Mouse (Mus musculus): Measurements from ENCODE around the gene Slco3a1. TPM values are rescaled to one million over a fixed set of nuclear protein-coding genes. Genes with fewer than 3 reads are reported as not detected.

The Slco3a1 gene
- polyA plus RNA-seq, 1 experiment from 2014 or later: 6.7 TPM

DNA sequence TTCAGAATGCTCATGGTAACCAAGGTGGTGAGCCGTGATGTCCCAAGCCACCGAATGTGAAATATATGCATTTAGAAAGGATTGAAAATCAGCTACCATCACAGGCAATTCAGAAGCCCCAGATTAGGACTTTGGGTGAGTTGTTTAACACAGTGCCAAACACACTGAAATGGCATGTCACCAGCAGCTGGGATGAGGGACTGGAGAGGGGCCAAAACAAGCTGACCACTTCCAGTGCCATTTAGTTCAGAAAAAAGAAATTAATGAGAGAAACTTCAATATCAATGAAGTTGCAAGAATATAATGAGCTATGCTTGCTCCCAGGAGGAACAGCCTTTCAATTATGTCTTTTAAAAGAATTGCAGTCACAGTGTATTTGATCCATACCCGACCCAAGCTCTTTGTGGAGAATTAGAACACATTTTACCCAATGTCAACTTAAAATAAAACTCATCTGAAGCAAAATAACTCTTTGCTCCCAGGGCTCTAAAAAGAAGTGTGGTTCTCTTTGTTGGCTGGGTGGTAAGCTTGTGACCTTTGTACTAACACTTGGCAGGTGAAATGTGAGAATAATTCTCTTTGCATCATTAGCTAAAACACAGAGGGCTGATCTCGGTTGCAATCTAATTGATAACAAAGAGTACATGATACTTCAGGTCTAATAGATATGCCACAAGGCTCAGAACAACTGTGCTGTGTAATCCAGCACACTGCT is 56.2 kb downstream of the Slco3a1 start:
- Histone ChIP-seq H3K27ac (ENCODE audit: low read length) (no peak overlapping the region), H3K4me2 (ENCODE audit: low read depth, low read length) (no peak overlapping the region), H3K4me1 (ENCODE audit: control insufficient read depth, insufficient read depth, low read length) (no peaks in the 10 kb centered on the region), H3K4me3 (ENCODE audit: low read length) (no peak overlapping the region), H3K36me3 (ENCODE audit: control insufficient read depth, insufficient read depth, low read length) (no peaks in the 10 kb centered on the region), H3K27me3 (replicated peaks; ENCODE audit: control insufficient read depth, insufficient read depth, low read length) (no peaks in the 10 kb centered on the region), H3K9me3 (ENCODE audit: control insufficient read depth, low read length) (no peaks in the 10 kb centered on the region), H3K9ac (ENCODE audit: low read depth, low read length) (no peak overlapping the region)
- no peak for ATAC-seq
- 82% methylated on average over 4 of the region's 4 CpGs for WGBS

DNA sequence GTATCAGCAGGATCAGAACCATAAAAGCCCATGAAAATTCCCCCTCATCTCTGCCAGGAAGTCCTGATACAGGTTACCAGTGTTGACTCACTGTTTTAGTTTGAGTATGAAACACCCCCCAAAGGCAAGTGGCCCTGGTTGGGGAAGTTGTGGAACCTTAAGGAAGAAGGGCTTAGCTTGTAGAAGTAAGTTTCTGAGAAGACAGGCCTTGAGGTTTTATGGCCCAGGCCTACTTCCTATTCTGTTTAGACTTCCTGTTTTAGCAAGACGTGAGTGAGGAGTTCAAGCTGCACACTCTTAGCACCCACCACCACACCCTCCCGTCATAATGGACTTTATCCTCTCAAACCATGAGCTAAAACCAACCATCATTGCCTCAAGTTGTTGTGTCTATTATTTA is 57.4 kb downstream of the Slco3a1 start:
- Histone ChIP-seq H3K9ac (ENCODE audit: low read depth, low read length) (no peak overlapping the region), H3K4me1 (ENCODE audit: control insufficient read depth, insufficient read depth, low read length) (no peaks in the 10 kb centered on the region), H3K27me3 (replicated peaks; ENCODE audit: control insufficient read depth, insufficient read depth, low read length) (no peaks in the 10 kb centered on the region), H3K9me3 (ENCODE audit: control insufficient read depth, low read length) (no peaks in the 10 kb centered on the region), H3K4me2 (ENCODE audit: low read depth, low read length) (no peak overlapping the region), H3K36me3 (ENCODE audit: control insufficient read depth, insufficient read depth, low read length) (no peaks in the 10 kb centered on the region), H3K4me3 (ENCODE audit: low read length) (no peak overlapping the region), H3K27ac (ENCODE audit: low read length) (no peak overlapping the region)
- WGBS: 43% methylated on average over 2 of the region's 2 CpGs
- ATAC-seq: no peak

DNA sequence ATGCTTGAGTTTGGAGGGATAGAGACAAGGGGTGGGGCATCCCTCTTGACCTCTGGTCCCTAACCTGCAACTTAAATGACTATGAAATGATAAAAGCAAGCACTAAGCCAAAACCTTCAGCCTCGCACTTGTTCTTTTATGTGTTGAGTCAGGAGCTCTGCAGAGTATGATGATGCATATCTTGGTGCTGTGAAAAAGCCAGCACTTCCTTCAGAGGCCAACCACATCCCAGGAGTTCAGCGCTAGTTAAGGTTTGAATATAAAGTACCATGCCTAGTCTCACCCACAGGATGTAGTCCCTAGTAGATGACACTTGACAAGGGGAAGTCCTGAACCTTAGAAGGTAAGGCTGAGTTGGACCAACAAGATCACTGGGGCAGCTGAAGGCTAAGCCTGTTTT is 59.1 kb downstream of the Slco3a1 start:
- H3K27me3 ChIP-seq (replicated peaks; ENCODE audit: control insufficient read depth, insufficient read depth, low read length): no peaks in the 10 kb centered on the region
- H3K9me3 ChIP-seq (ENCODE audit: control insufficient read depth, low read length): no peaks in the 10 kb centered on the region
- H3K4me1 ChIP-seq (ENCODE audit: control insufficient read depth, insufficient read depth, low read length): no peaks in the 10 kb centered on the region
- no peak overlapping the region for H3K27ac ChIP-seq (ENCODE audit: low read length)
- no peaks in the 10 kb centered on the region for H3K36me3 ChIP-seq (ENCODE audit: control insufficient read depth, insufficient read depth, low read length)
- no peak overlapping the region for H3K4me2 ChIP-seq (ENCODE audit: low read depth, low read length)
- WGBS: 88% methylated on average over 2 of the region's 2 CpGs
- ATAC-seq: no peak
- no peak overlapping the region for H3K4me3 ChIP-seq (ENCODE audit: low read length)
- no peak overlapping the region for H3K9ac ChIP-seq (ENCODE audit: low read depth, low read length)

DNA sequence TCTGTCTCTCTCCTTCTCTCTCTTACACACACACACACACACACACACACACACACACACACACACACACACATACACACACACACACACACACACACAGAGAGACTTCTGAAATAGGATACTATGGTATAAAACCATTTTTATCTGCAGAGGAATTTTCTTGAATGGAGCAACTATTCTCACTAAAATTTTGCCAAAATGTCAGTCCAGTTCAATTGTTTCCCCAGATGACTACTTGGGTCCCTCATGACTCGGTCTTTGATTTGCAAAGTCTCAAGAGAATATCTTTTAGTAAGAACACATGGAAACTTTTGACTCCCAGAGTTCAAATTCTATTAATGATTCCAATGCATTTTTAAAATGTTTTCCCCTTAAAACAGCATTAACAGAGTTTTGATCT is 60.8 kb downstream of the Slco3a1 start:
- 87% methylated on average over 1 of the region's 1 CpGs for WGBS
- no peak for ATAC-seq

DNA sequence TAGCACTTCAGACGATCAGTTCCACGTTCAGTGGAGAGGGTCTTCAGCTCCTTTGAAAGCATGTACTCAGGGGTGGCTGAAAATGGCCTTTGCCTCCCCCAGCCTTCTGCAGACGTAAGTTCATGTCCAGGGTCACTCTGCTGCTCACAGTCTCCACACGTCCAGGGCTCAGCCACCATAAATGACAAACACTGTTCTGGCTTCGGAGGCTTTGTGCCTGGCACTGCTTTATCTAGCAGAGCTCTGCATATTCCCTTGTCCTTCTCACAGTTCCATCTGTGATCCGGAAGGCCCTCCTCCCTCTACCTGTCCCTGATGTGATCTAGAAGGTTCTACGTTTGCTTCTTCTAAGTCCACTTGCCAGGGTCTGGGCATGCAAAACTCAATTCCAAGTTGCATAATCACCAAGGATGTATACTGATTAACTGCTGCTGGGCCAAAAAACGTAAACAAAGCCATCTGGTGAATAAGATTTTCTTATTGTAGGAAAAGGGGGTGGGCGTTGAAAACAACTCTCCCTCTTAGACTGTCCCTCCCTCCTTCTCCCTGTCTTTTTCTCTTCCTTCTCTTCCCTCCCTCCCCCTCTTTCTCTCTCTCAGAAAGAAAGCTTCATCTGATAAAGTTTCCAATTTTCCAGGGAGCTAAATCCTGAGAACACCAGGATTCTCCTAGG is 62.8 kb downstream of the Slco3a1 start:
- no peak overlapping the region for H3K9ac ChIP-seq (ENCODE audit: low read depth, low read length)
- no peaks in the 10 kb centered on the region for H3K4me1 ChIP-seq (ENCODE audit: control insufficient read depth, insufficient read depth, low read length)
- H3K27me3 ChIP-seq (replicated peaks; ENCODE audit: control insufficient read depth, insufficient read depth, low read length): no peaks in the 10 kb centered on the region
- no peak overlapping the region for H3K27ac ChIP-seq (ENCODE audit: low read length)
- no peak for ATAC-seq
- no peak overlapping the region for H3K4me3 ChIP-seq (ENCODE audit: low read length)
- WGBS: 54% methylated on average over 9 of the region's 9 CpGs
- no peak overlapping the region for H3K4me2 ChIP-seq (ENCODE audit: low read depth, low read length)
- H3K9me3 ChIP-seq (ENCODE audit: control insufficient read depth, low read length): no peaks in the 10 kb centered on the region
- H3K36me3 ChIP-seq (ENCODE audit: control insufficient read depth, insufficient read depth, low read length): no peaks in the 10 kb centered on the region

More for the DNA sequence above, 60.8 kb downstream of the Slco3a1 start:
- H3K9ac ChIP-seq (ENCODE audit: low read depth, low read length): no peak overlapping the region
- H3K4me2 ChIP-seq (ENCODE audit: low read depth, low read length): no peak overlapping the region
- no peak overlapping the region for H3K4me3 ChIP-seq (ENCODE audit: low read length)
- H3K36me3 ChIP-seq (ENCODE audit: control insufficient read depth, insufficient read depth, low read length): no peaks in the 10 kb centered on the region
- no peaks in the 10 kb centered on the region for H3K9me3 ChIP-seq (ENCODE audit: control insufficient read depth, low read length)
- H3K27ac ChIP-seq (ENCODE audit: low read length): no peak overlapping the region
- H3K4me1 ChIP-seq (ENCODE audit: control insufficient read depth, insufficient read depth, low read length): no peaks in the 10 kb centered on the region
- H3K27me3 ChIP-seq (replicated peaks; ENCODE audit: control insufficient read depth, insufficient read depth, low read length): no peaks in the 10 kb centered on the region

DNA sequence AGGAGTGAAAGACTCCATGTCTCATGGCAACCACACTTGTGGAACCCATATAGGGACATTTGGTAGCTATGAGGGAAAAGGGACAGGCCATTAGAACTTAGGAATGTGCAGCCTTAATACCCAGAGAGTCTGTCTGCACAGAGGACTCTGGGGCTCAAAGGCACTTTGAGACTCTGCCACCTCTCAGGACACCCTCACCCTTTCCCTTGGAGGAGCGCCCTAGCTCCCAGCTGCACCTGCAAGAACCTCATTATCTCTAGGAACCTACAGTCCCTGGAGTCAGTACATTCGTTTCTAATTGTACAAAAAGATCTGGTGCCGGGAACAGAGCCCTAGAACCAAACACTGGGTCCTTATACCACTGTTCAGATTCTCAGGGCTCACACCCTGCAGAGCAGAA is 66.4 kb downstream of the Slco3a1 start:
- H3K9me3 ChIP-seq (ENCODE audit: control insufficient read depth, low read length): no peaks in the 10 kb centered on the region
- H3K36me3 ChIP-seq (ENCODE audit: control insufficient read depth, insufficient read depth, low read length): no peaks in the 10 kb centered on the region
- no peaks in the 10 kb centered on the region for H3K4me1 ChIP-seq (ENCODE audit: control insufficient read depth, insufficient read depth, low read length)
- no peak overlapping the region for H3K27ac ChIP-seq (ENCODE audit: low read length)
- H3K27me3 ChIP-seq (replicated peaks; ENCODE audit: control insufficient read depth, insufficient read depth, low read length): no peaks in the 10 kb centered on the region
- no peak overlapping the region for H3K9ac ChIP-seq (ENCODE audit: low read depth, low read length)
- WGBS: 85% methylated on average over 3 of the region's 3 CpGs
- H3K4me3 ChIP-seq (ENCODE audit: low read length): no peak overlapping the region
- ATAC-seq: no peak
- H3K4me2 ChIP-seq (ENCODE audit: low read depth, low read length): no peak overlapping the region

DNA sequence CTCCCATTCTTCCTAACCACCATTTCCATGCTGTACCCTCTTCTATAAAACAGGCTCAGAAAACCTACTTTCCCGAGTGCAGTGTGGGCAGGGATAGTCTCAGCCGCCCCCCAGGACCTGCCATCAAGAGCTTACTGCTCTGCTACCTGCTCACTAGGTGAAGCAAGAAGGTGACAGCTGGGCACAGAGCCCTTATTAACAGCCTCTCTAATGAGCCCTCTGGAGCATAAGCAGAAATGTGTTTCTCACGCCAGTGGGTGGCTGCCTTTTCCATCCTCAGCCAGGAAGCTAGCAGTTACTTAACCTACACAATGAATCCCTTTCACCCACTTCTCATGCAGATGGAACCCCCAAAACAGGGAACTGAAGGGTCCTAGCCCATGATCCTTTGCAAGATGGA is 66.9 kb downstream of the Slco3a1 start:
- Histone ChIP-seq H3K9ac (ENCODE audit: low read depth, low read length) (no peak overlapping the region), H3K27me3 (replicated peaks; ENCODE audit: control insufficient read depth, insufficient read depth, low read length) (no peaks in the 10 kb centered on the region), H3K4me3 (ENCODE audit: low read length) (no peak overlapping the region), H3K9me3 (ENCODE audit: control insufficient read depth, low read length) (no peaks in the 10 kb centered on the region), H3K4me1 (ENCODE audit: control insufficient read depth, insufficient read depth, low read length) (no peaks in the 10 kb centered on the region), H3K4me2 (ENCODE audit: low read depth, low read length) (no peak overlapping the region), H3K27ac (ENCODE audit: low read length) (no peak overlapping the region), H3K36me3 (ENCODE audit: control insufficient read depth, insufficient read depth, low read length) (no peaks in the 10 kb centered on the region)
- no peak for ATAC-seq
- WGBS: 82% methylated on average over 3 of the region's 3 CpGs

DNA sequence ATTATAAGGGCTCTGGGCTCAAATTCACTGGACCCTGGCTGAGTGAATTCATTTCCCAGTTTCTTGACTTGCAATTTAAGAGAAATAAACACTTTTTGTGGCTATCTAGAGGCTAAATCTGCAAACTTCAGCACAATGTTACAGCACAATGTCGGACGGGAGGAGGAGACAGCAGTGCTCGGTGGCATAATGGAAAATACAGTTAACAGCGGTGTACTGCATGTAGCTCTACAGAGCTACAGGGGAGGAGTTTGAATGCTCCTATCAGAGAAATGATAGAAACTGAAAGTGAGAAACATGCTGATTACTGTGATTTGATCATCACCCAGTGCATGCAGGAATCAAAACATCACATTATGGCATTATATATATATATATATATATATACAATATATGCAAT is 68.5 kb downstream of the Slco3a1 start:
- H3K27ac ChIP-seq (ENCODE audit: low read length): no peak overlapping the region
- no peak overlapping the region for H3K4me3 ChIP-seq (ENCODE audit: low read length)
- no peak overlapping the region for H3K4me2 ChIP-seq (ENCODE audit: low read depth, low read length)
- no peaks in the 10 kb centered on the region for H3K27me3 ChIP-seq (replicated peaks; ENCODE audit: control insufficient read depth, insufficient read depth, low read length)
- 85% methylated on average over 4 of the region's 4 CpGs for WGBS
- H3K9me3 ChIP-seq (ENCODE audit: control insufficient read depth, low read length): no peaks in the 10 kb centered on the region
- H3K4me1 ChIP-seq (ENCODE audit: control insufficient read depth, insufficient read depth, low read length): no peaks in the 10 kb centered on the region
- no peaks in the 10 kb centered on the region for H3K36me3 ChIP-seq (ENCODE audit: control insufficient read depth, insufficient read depth, low read length)
- ATAC-seq: no peak
- H3K9ac ChIP-seq (ENCODE audit: low read depth, low read length): no peak overlapping the region

DNA sequence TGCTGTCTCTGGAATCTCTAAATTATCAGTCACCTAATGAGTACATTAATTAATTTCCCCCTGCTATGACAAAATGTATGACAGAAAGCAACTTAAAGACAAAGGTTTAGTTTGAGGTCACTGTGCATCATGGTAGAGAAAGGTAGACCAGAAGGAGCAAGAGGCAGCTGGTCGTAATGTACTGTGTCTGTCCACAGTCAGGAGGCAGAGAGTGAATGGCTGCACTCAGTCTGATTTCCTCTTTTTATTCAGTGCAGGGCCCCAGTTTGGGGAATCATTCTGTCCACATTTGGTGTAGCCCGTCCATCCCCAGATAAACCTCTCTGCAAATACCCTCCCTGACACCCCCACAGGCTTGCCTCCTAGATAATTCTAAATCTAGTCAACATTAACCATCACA is 68.9 kb downstream of the Slco3a1 start:
- Histone ChIP-seq H3K27ac (ENCODE audit: low read length) (no peak overlapping the region), H3K9me3 (ENCODE audit: control insufficient read depth, low read length) (no peaks in the 10 kb centered on the region), H3K4me3 (ENCODE audit: low read length) (no peak overlapping the region), H3K36me3 (ENCODE audit: control insufficient read depth, insufficient read depth, low read length) (no peaks in the 10 kb centered on the region), H3K9ac (ENCODE audit: low read depth, low read length) (no peak overlapping the region), H3K4me2 (ENCODE audit: low read depth, low read length) (no peak overlapping the region), H3K27me3 (replicated peaks; ENCODE audit: control insufficient read depth, insufficient read depth, low read length) (no peaks in the 10 kb centered on the region), H3K4me1 (ENCODE audit: control insufficient read depth, insufficient read depth, low read length) (no peaks in the 10 kb centered on the region)
- 95% methylated on average over 2 of the region's 2 CpGs for WGBS
- ATAC-seq: no peak

DNA sequence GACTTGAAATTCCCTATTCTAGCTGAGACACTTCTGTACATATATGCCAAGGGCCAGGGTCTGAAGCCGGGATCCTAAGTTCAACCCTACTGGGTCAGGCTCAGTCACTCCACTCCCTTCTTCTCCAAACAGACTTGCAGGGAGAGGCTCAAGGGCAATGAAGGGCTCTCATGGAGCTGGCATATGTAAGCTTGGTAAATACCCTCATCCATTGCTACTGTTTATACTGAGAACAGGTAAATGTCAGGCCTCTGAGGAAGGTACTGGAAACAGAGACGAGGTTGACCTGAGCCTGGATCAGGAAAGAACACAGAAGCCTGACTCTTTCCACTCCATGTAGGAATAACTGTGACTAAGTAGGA is 70.6 kb downstream of the Slco3a1 start:
- no peak overlapping the region for H3K4me3 ChIP-seq (ENCODE audit: low read length)
- no peak overlapping the region for H3K27ac ChIP-seq (ENCODE audit: low read length)
- H3K36me3 ChIP-seq (ENCODE audit: control insufficient read depth, insufficient read depth, low read length): no peaks in the 10 kb centered on the region
- H3K4me2 ChIP-seq (ENCODE audit: low read depth, low read length): no peak overlapping the region
- H3K9ac ChIP-seq (ENCODE audit: low read depth, low read length): no peak overlapping the region
- H3K9me3 ChIP-seq (ENCODE audit: control insufficient read depth, low read length): no peaks in the 10 kb centered on the region
- no peaks in the 10 kb centered on the region for H3K27me3 ChIP-seq (replicated peaks; ENCODE audit: control insufficient read depth, insufficient read depth, low read length)
- no peaks in the 10 kb centered on the region for H3K4me1 ChIP-seq (ENCODE audit: control insufficient read depth, insufficient read depth, low read length)
- ATAC-seq: no peak
- WGBS: 90% methylated on average over 2 of the region's 2 CpGs
